Mouse (Mus musculus) bone marrow macrophage, adult 2 months (primary cell): Measurements from ENCODE around the gene Slc26a8.

ENCODE experiments used
- CTCF ChIP-seq: IDR thresholded peaks from 2 replicates; pipeline ENCODE4 v1.5.1; 2012; ENCODE audit warnings: low read depth, mild to moderate bottlenecking, low read length, moderate library complexity
- POLR2A ChIP-seq: IDR thresholded peaks from 2 replicates; pipeline ENCODE4 v1.6.1; 2012; ENCODE audit warnings: mild to moderate bottlenecking, low read depth, low read length, borderline replicate concordance

GRCm38 (mm10) chr17:28629125-28629524 lies 60.9 kb downstream of the Slc26a8 start:
- TF ChIP-seq CTCF (no peak), POLR2A (no peak)
